In the genomic region with DNA sequence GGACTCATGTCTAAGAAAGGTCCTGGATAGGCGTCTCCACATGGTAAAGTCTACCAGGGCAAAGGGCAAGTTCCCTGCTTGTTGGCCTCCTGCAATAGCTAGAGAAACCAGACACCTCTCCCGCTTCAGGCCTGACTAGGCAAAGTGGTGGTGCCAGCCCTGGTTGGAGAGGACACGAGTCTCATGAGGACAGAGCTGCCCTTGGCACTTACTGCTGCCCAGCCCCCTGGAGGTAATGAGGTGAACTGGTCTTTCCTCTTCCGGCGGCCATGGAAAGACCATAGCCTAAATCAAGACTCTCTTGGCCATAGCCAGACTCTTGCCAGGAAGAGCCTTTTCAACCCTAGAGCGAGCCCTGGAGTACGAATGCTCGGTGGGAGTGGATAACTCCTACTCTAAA, we compare ENCODE assay signal across 11 mouse cellular contexts. TPM values are rescaled to one million over a fixed set of nuclear protein-coding genes. Genes with fewer than 3 reads are reported as not detected.
A peak's percentile ranks its signal among the peaks of the same experiment; 100 is the strongest.
DNase-seq lines count a peak whose midpoint lies in the region; ATAC-seq and TF ChIP-seq lines count a peak whose summit lies in the region.
"Had no signal": no experiment of that assay in that cellular context is flagged by ENCODE, and none has a peak within 500 bp of the region (broad histone marks: within the 10 kb centered on the region; RNA-seq: fewer than 3 reads in every experiment).

No protein-coding gene starts in this region.

- WGBS in hindbrain, embryonic 15.5 days: 90% methylated on average over 8 of the region's 8 CpGs
- 88% methylated on average over 8 of the region's 8 CpGs for WGBS in hindbrain, embryonic 10.5 days
- 82% methylated on average over 8 of the region's 8 CpGs for WGBS in midbrain, postnatal 0 days
- 89% methylated on average over 8 of the region's 8 CpGs for WGBS in midbrain, embryonic 14.5 days

- H3K9ac ChIP-seq in hindbrain, embryonic 15.5 days: no peak overlapping the region
- no peak overlapping the region for H3K9ac ChIP-seq in midbrain, postnatal 0 days (replicated peaks; ENCODE audit: low read length, poor library complexity, severe bottlenecking)
- H3K9ac ChIP-seq in midbrain, embryonic 14.5 days (replicated peaks; ENCODE audit: low read length): no peak overlapping the region
- H3K9ac ChIP-seq: heart, embryonic 15.5 days had no signal

- peaks cover 32% of the 10 kb centered on the region for H3K4me1 ChIP-seq in hindbrain, embryonic 15.5 days (replicated peaks)
- H3K4me1 ChIP-seq in hindbrain, embryonic 10.5 days (replicated peaks): peaks cover 31% of the 10 kb centered on the region
- peaks cover 14% of the 10 kb centered on the region for H3K4me1 ChIP-seq in midbrain, postnatal 0 days (ENCODE audit: insufficient read depth, low read length)
- peaks cover 12% of the 10 kb centered on the region for H3K4me1 ChIP-seq in midbrain, embryonic 14.5 days (ENCODE audit: control insufficient read depth, insufficient read depth, low read length)

- no peak; the same call in 1 of the 2 replicates for TF ChIP-seq CTCF in midbrain, postnatal 0 days (IDR thresholded peaks at IDR 0.05)
- TF ChIP-seq CTCF in gastrocnemius, adult 2 months (IDR thresholded peaks at IDR 0.05): peak; percentile 68

- no peaks in the 10 kb centered on the region for H3K36me3 ChIP-seq in hindbrain, embryonic 15.5 days
- peaks cover 12% of the 10 kb centered on the region for H3K36me3 ChIP-seq in hindbrain, embryonic 10.5 days
- H3K36me3 ChIP-seq in midbrain, postnatal 0 days (ENCODE audit: insufficient read depth, low read length): 0 out of 2 replicates have a peak, but pooled peaks cover 2% of the 10 kb centered on the region
- H3K36me3 ChIP-seq in midbrain, embryonic 14.5 days (ENCODE audit: control insufficient read depth, insufficient read depth, low read length): peaks cover 10% of the 10 kb centered on the region
- H3K36me3 ChIP-seq: heart, embryonic 15.5 days had no signal

- H3K9me3 ChIP-seq in hindbrain, embryonic 15.5 days: no peaks in the 10 kb centered on the region
- H3K9me3 ChIP-seq in hindbrain, embryonic 10.5 days: no peaks in the 10 kb centered on the region
- no peaks in the 10 kb centered on the region for H3K9me3 ChIP-seq in midbrain, postnatal 0 days (ENCODE audit: low read length)
- H3K9me3 ChIP-seq in midbrain, embryonic 14.5 days (ENCODE audit: control insufficient read depth, low read length): no peaks in the 10 kb centered on the region
- H3K9me3 ChIP-seq: heart, embryonic 15.5 days had no signal

- H3K4me2 ChIP-seq in hindbrain, embryonic 15.5 days: no peak overlapping the region
- H3K4me2 ChIP-seq in midbrain, postnatal 0 days (ENCODE audit: low read depth, low read length, poor library complexity, severe bottlenecking): no peak overlapping the region
- no peak overlapping the region for H3K4me2 ChIP-seq in midbrain, embryonic 14.5 days (ENCODE audit: low read length)
- H3K4me2 ChIP-seq: heart, embryonic 15.5 days had no signal

- no peak for ATAC-seq in hindbrain, embryonic 15.5 days (ENCODE audit: low FRiP score, low read depth)
- ATAC-seq in midbrain, postnatal 0 days (ENCODE audit: low FRiP score): no peak
- ATAC-seq in midbrain, embryonic 14.5 days (ENCODE audit: low FRiP score, low TSS enrichment): no peak

- no peak for DNase-seq in hindbrain, embryonic 10.5 days (ENCODE audit: low spot score)
- no peak for DNase-seq in midbrain, postnatal 0 days (ENCODE audit: low spot score)
- no peak for DNase-seq in midbrain, embryonic 14.5 days
- peak; percentile 93 for DNase-seq in gastrocnemius, adult 2 months
- DNase-seq in spleen, postnatal 10 days (ENCODE audit: low spot score in 2 of 2): no peak
- no peak for DNase-seq in frontal cortex, postnatal 36 days (ENCODE audit: low spot score in 2 of 2)
- DNase-seq in urinary bladder, postnatal 4 days (ENCODE audit: low spot score in 2 of 2): no peak
- DNase-seq: lung, adult 18-20 months had no signal

- H3K4me3 ChIP-seq in hindbrain, embryonic 15.5 days: no peak overlapping the region
- H3K4me3 ChIP-seq in hindbrain, embryonic 10.5 days: no peak overlapping the region
- no peak overlapping the region for H3K4me3 ChIP-seq in midbrain, postnatal 0 days (ENCODE audit: low read depth, low read length)
- H3K4me3 ChIP-seq in midbrain, embryonic 14.5 days (replicated peaks; ENCODE audit: low read depth, low read length): no peak overlapping the region
- H3K4me3 ChIP-seq in gastrocnemius, adult 2 months: no peak overlapping the region
- H3K4me3 ChIP-seq: heart, embryonic 15.5 days; left cerebral cortex, adult 2 months had no signal

- H3K27me3 ChIP-seq in hindbrain, embryonic 15.5 days: no peaks in the 10 kb centered on the region
- H3K27me3 ChIP-seq in hindbrain, embryonic 10.5 days (ENCODE audit: insufficient read depth, poor library complexity, severe bottlenecking): no peaks in the 10 kb centered on the region
- H3K27me3 ChIP-seq in midbrain, postnatal 0 days (ENCODE audit: insufficient read depth, low read length): no peaks in the 10 kb centered on the region
- H3K27me3 ChIP-seq in midbrain, embryonic 14.5 days (ENCODE audit: control insufficient read depth, insufficient read depth, low read length): no peaks in the 10 kb centered on the region

- intact Hi-C loops in gastrocnemius, adult 2 months (cut with DNase I): no loop called here

- peak overlapping the region; percentile 97; the same call in 1 of the 2 replicates for H3K27ac ChIP-seq in hindbrain, embryonic 15.5 days (replicated peaks)
- no peak overlapping the region for H3K27ac ChIP-seq in hindbrain, embryonic 10.5 days
- H3K27ac ChIP-seq in midbrain, postnatal 0 days (ENCODE audit: low read depth, low read length): 0 out of 2 replicates have a peak overlapping the region, but pooled peaks have one; percentile 26
- H3K27ac ChIP-seq in midbrain, embryonic 14.5 days (replicated peaks; ENCODE audit: low read depth, low read length): no peak overlapping the region
- peak overlapping the region; percentile 97 for H3K27ac ChIP-seq in gastrocnemius, adult 2 months
- H3K27ac ChIP-seq: heart, embryonic 15.5 days had no signal

RNA-seq across cellular contexts. Expression of a gene that starts 1.7 kb away (rescaled TPM):
- 20.3 and 24.3 TPM in 2 replicates for polyA plus RNA-seq in hindbrain, embryonic 15.5 days (2015; fragmentation: Nextera tagmentation; extraction: Ambion mirVana)
- 24.2 and 26.8 TPM in 2 replicates for polyA plus RNA-seq in hindbrain, embryonic 10.5 days (2016; fragmentation: Nextera tagmentation; extraction: Ambion mirVana)
- total RNA-seq in midbrain, postnatal 0 days (2014; rRNA removed): 22.5 and 24.9 TPM in 2 replicates
- 16.1 and 19.3 TPM in 2 replicates for polyA plus RNA-seq in midbrain, postnatal 0 days (2015; fragmentation: Nextera tagmentation; extraction: Ambion mirVana)
- polyA plus RNA-seq in midbrain, embryonic 14.5 days (2014; fragmentation: Nextera tagmentation; extraction: Ambion mirVana): 26.5 and 27.9 TPM in 2 replicates
- 1 to 10 TPM; 6.4 to 8.6 TPM for total RNA-seq in gastrocnemius, adult 2 months (2021)

RNA-seq across cellular contexts. Expression of a gene that starts 11.4 kb away (rescaled TPM):
- polyA plus RNA-seq in hindbrain, embryonic 15.5 days (2015; fragmentation: Nextera tagmentation; extraction: Ambion mirVana): 3.4 and 3.5 TPM in 2 replicates
- polyA plus RNA-seq in hindbrain, embryonic 10.5 days (2016; fragmentation: Nextera tagmentation; extraction: Ambion mirVana): 5.2 TPM in 2 replicates
- total RNA-seq in midbrain, postnatal 0 days (2014; rRNA removed): 3.7 and 4.9 TPM in 2 replicates
- polyA plus RNA-seq in midbrain, postnatal 0 days (2015; fragmentation: Nextera tagmentation; extraction: Ambion mirVana): 3.5 and 4.0 TPM in 2 replicates
- polyA plus RNA-seq in midbrain, embryonic 14.5 days (2014; fragmentation: Nextera tagmentation; extraction: Ambion mirVana): 2.7 and 4.3 TPM in 2 replicates
- 1 to 10 TPM; 2.8 to 3.8 TPM for total RNA-seq in gastrocnemius, adult 2 months (2021)

RNA-seq across cellular contexts. Expression of a gene that starts 14.0 kb away (rescaled TPM):
- polyA plus RNA-seq in hindbrain, embryonic 15.5 days (2015; fragmentation: Nextera tagmentation; extraction: Ambion mirVana): 0.47 and 1.2 TPM in 2 replicates
- polyA plus RNA-seq in hindbrain, embryonic 10.5 days (2016; fragmentation: Nextera tagmentation; extraction: Ambion mirVana): 1.0 TPM in 2 replicates
- total RNA-seq in midbrain, postnatal 0 days (2014; rRNA removed): 0.42 and 0.55 TPM in 2 replicates
- polyA plus RNA-seq in midbrain, postnatal 0 days (2015; fragmentation: Nextera tagmentation; extraction: Ambion mirVana): 0.10 and 0.17 TPM in 2 replicates
- 0.42 and 0.43 TPM in 2 replicates for polyA plus RNA-seq in midbrain, embryonic 14.5 days (2014; fragmentation: Nextera tagmentation; extraction: Ambion mirVana)
- total RNA-seq in gastrocnemius, adult 2 months (2021): 100 to 1,000 TPM; 321 to 322 TPM

RNA-seq across cellular contexts. Expression of a gene that starts 26.3 kb away (rescaled TPM):
- 13.3 and 16.6 TPM in 2 replicates for polyA plus RNA-seq in hindbrain, embryonic 15.5 days (2015; fragmentation: Nextera tagmentation; extraction: Ambion mirVana)
- 5.8 and 6.2 TPM in 2 replicates for polyA plus RNA-seq in hindbrain, embryonic 10.5 days (2016; fragmentation: Nextera tagmentation; extraction: Ambion mirVana)
- total RNA-seq in midbrain, postnatal 0 days (2014; rRNA removed): 35.5 and 37.8 TPM in 2 replicates
- polyA plus RNA-seq in midbrain, postnatal 0 days (2015; fragmentation: Nextera tagmentation; extraction: Ambion mirVana): 12.2 and 12.6 TPM in 2 replicates
- 10.2 and 10.3 TPM in 2 replicates for polyA plus RNA-seq in midbrain, embryonic 14.5 days (2014; fragmentation: Nextera tagmentation; extraction: Ambion mirVana)
- 10 to 100 TPM; 21.6 to 28.3 TPM for total RNA-seq in gastrocnemius, adult 2 months (2021)

RNA-seq across cellular contexts. Expression of a gene that starts 44.3 kb away (rescaled TPM):
- 237 and 247 TPM in 2 replicates for polyA plus RNA-seq in hindbrain, embryonic 15.5 days (2015; fragmentation: Nextera tagmentation; extraction: Ambion mirVana)
- 296 and 335 TPM in 2 replicates for polyA plus RNA-seq in hindbrain, embryonic 10.5 days (2016; fragmentation: Nextera tagmentation; extraction: Ambion mirVana)
- total RNA-seq in midbrain, postnatal 0 days (2014; rRNA removed): 93.3 and 102 TPM in 2 replicates
- polyA plus RNA-seq in midbrain, postnatal 0 days (2015; fragmentation: Nextera tagmentation; extraction: Ambion mirVana): 221 and 224 TPM in 2 replicates
- polyA plus RNA-seq in midbrain, embryonic 14.5 days (2014; fragmentation: Nextera tagmentation; extraction: Ambion mirVana): 249 and 256 TPM in 2 replicates
- 10 to 100 TPM; 51.8 to 55.7 TPM for total RNA-seq in gastrocnemius, adult 2 months (2021)

Comparison
In these comparisons a context has a peak if more than half of its experiments do, and no peak if none do; other contexts are left out.
1. H3K27ac ChIP-seq: peak in hindbrain, embryonic 15.5 days (single experiment), midbrain, postnatal 0 days (single experiment) and gastrocnemius, adult 2 months (single experiment); none in hindbrain, embryonic 10.5 days (single experiment) and midbrain, embryonic 14.5 days (single experiment).